Mouse (Mus musculus): ENCODE data around the gene Slc25a28.

Slc25a28 gene

DNA sequence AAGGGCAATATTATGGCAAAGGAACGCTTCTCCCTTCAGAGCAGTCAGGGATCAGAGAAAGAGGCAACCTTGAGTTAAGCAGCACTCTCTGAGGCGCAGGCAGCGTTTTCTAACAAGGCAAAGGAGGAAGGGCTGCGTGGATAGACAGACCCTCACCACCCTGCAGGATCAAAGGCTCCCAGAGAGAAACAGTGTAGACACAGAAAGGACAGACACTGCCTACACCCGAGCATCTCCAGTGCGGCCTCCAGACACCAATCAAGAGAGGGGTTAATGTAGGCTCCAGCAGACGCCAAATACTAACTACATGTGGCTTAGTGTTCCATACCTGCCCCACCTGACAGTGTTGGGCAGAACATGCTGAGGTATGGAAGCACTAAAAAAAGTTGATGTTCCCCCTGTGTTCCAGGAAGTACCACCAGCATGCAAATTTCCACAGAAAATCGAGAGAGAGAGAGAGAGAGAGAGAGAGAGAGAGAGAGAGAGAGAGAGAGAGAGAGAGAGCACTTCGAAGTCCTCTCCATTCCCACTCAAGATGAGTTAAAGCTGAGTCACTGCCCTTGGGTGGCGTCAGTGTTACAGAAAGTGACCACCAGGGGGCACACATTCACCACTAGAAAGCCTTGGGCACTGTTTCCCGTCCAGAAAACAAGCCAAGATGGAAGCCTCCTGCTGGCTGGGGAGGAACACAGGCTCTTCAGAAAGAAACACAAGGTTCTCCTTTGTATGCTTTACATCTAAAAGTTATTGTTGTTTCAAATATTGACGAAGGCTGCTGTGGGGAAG, 44.0 kb downstream of the Slc25a28 start:
- DNase-seq = peak; percentile 81

DNA sequence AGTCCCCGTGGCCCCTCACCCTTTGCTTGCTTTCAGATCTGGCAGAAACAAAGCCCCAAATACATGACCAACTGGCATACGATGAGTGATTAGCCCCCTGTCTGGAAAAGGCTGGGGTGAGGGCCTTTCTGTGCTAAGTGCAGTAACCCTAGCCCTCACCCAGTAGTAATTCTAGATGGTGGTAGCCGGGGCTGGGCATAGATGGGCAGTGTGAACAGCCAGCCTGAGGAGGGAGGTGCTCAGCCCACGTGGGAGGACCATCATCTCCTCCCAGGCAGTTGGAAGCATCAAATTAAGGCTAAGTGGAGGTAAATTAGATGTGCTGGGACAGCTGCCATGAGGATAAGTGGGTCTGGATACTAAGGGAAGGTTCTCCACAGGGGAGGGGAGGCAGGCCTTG, 45.6 kb downstream of the Slc25a28 start:
- DNase-seq = no peak

DNA sequence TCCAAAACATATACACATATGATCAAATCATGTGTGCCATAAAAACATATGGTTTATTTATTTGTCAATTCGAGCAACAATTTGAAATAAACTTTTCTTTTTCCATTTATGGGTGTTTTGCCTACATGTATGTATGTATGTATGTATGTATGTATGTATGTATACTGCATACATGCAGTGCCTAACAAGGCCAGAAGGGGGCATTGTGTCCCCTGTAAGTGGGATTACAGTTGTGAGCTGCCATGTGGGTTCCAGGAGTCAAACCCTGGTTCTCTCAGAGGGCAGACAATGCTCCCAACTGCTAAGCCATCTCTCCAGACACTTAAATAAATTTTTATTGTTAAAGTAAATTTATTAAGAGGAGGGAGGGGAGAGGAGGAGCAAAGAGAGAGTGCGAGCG, 47.3 kb downstream of the Slc25a28 start:
- no peak for DNase-seq

DNA sequence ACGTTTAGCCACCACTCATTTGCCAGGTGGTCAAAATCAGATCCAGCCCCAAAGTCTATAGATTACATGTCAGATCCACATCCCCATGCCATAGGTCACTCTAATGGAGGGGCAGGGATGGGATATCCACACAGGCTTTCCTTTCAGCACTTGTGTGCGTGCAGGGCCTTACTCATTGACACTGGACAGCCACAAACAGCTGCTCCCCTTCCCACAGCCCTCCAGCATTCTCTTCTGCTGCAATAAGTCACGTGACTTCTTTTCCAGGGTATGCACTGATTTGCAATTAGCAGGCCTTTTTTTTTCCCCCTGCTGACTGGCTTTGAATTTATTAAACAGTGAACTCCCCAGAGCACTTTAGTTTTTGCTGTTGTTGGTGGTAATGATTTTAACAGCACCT, 48.5 kb downstream of the Slc25a28 start:
- no peak for DNase-seq

DNA sequence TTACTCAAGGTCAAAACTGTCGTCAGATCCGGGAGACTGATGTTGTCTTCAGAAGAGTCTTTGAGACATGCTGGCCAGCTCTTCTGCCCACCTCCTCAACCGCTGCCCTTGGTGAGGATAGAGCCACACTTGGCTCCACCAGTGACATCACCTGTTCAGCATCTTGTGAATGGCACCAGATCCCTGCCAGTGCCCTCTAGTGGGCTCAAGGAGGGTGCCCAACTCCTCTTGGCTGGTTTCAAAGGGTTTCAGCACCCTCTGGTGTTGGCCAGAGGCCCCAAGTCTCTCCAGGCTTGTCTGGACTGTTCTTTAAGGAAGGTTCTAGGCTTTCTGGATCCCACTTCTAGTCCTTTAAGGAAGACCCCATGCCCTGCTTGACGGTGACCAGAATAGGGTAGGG, 50.8 kb downstream of the Slc25a28 start:
- DNase-seq = peak; percentile 52

DNA sequence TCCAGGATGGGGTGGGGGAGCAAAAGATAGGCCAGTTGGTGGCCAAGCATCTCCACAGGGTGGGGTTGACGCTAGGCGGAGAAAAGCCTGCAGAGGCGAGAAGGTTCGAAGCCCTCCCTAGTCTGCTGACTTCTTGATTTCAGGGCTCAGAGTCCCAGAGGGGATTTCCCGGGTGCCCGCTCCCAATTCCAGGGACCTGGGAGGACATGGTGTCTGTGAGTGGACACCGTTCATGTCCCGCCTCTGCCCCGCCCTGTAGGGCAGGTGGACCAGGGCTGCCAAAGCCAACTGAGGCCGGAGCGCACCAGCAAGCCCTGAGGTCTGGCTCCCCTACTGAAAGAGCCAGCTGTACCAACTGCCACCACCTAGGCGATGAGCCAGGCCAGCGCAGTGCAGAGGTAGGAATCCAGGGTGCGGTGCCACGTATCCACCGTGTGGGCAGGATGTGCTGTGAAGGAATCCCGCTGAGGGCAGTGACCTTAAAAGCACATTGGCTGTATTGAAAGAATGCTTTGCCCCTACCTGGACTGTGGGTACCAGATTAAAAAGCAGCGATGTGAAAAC, 54.7 kb downstream of the Slc25a28 start:
- DNase-seq = no peak

DNA sequence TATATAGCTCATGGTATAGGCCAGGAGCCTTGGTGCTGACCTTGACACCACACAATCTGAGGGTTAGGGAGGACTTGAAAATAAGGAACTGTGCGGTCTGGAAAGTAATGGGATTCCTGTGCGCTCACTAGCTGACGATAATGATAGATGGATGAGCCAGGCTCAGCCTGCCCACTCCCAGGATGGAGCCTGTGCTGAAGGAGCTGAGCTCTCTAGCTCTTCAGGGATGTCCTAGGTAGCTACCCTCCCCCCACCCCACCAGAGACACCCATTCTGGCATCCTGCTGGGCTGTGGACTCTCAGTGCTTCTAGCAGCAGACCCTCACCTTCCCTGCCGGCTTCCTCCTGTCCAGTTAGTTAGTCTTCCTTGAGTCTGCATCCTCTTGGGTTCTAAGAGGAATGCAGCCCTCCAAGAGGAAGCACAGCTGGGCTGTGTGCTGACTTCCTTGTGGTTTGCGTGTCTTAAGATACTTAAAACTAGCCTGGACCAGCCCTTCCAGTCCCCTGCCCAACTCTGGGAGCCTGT, 56.1 kb downstream of the Slc25a28 start:
- no peak for DNase-seq

DNA sequence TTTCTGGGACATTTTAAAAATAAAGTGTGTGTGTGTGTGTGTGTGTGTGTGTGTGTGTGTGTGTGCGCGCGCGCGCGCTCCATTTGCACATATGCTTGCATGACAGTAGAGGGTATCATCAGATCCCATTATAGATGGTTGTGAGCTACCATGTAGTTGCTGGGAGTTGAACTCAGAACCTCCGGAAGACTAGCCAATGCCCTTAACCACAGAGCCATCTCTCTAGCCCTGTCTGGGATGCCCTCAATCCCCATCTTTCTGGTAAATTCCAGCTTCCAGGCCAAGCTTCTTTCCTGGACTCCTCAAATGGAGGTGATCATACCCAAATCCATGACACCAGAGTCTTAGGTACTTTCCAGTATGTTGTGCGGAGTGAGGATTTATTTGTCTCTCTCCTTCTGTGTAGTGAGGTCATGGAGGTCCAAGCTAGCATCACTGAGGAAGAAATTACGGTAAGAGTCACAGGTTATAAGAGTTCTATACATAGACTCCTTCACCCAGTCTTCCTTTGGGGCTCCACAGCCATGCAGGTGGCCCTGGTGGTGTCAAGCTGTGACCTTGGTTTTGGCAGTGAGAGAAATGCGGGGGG, 56.8 kb downstream of the Slc25a28 start:
- no peak for DNase-seq

DNA sequence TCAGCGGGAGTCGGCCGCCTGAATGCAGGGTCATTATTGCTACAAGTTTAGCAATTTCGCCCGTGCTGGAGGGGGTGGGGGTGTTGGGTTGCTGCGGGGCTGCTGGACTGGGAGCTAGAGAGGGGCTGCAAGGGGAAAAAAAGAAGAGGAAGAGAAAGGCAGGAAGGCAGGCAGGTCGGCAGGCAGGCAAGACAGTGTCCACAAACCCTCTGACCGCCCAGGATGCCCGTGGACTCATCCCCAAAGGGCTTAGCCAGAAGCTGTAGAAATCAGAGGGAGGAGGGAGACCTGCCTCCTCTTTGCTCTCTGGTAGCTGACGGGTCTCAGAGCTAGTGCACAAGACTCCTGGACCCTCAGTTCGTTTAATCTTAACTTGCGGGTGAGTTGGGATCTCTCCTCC, 57.8 kb downstream of the Slc25a28 start:
- DNase-seq = no peak

DNA sequence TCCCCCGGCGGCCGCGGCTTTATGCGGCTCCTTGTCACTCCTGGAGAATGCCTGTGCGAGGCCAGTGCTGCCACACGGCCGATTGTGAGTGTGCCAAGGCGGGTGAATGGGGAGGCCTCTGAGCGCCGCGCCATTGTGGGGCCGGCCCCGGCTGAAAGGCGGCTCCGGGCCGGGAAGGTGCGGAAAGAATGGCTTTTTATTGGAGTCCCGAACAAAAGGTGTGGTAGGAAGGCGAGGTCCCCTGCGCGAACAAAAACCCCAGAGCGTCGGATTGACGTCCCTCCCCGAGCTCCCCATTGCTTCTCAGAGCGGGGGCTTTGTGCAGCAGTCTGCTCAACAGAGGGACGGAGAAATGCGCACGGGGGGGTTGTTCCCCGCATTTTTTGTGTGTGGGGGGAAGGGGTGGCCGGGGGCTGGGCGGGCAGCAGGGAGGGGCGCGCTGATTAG, 58.2 kb downstream of the Slc25a28 start:
- DNase-seq = no peak

DNA sequence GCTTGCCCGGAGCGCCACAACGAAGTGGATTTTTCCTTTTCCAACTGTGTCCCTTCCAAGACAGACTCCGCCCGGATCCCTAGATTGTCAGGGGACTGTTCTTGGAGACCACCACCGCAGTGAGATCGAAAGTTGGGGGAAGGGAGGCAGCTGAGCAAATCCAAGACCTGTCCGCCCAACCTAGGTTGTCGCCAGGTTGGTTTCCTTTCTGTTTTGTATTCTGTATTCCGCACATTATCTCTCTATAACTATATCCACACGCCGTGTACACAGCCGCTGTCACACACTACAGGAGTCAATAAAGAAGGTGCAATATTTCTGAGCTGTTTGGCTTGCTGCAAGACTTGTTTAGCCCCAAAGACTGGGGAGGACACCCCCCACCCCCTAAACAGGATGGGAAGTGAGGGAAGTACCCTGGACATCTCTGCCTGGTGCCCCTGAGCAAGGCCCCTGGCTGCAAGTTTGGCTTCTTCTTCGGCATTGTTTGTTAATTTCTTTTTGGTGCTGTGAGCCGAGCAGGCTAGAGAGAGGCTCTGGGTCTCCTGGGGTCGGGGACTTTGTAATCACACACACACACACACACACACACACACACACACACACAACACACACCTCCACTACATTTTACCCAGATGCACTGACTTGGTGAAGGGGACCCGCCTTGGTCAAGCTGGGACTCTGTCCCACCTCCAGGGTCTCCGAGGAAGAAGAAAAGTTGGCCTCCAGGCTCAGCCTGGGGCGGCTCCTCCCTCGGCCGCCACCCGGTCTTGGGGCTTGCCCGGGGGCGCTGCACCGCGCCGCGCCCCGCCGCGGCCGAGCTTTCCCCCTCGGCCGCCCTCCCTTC, 58.9 kb downstream of the Slc25a28 start:
- no peak for DNase-seq

DNA sequence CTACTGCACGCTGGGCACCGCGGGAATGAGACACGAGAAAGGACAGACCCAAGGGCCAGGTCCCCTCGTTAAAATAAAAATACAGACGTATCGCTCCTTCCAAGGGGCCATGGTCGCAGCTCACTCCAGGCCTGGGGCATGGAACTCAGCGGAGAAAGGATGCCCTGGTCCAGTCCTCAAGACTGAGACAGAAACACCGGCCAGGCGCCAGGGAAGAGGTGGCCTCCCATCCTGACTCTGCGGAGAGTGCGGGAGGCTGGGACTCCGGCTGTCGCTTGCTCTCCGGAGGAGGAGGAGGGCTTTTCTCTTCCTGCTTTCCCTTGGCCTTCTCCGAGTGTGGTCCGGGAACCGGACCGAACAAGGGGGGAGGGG, 59.6 kb downstream of the Slc25a28 start:
- DNase-seq = no peak

DNA sequence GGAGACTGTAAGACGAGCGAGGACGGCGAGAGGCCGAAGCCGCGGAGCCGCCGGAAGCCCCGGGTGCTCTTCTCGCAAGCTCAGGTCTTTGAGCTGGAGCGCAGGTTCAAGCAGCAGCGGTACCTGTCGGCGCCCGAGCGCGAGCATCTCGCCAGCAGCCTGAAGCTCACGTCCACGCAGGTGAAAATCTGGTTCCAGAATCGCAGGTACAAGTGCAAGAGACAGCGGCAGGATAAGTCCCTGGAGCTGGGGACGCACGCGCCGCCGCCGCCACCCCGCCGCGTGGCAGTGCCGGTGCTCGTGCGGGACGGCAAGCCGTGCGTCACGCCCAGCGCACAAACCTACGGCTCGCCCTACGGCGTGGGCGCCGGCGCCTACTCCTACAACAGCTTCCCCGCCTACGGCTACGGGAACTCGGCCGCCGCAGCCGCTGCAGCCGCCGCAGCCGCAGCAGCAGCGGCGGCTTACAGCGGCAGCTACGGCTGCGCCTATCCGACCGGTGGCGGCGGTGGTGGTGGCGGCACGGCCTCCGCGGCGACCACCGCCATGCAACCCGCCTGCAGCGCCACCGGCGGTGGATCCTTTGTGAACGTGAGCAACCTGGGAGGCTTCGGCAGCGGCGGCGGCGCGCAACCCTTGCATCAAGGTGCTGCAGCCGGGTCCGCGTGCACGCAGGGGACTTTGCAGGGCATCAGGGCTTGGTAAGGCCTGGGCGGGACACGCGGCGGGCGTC, 60.2 kb downstream of the Slc25a28 start:
- DNase-seq = no peak
